Mouse (Mus musculus): ENCODE data around the gene Mrps27.

DNA sequence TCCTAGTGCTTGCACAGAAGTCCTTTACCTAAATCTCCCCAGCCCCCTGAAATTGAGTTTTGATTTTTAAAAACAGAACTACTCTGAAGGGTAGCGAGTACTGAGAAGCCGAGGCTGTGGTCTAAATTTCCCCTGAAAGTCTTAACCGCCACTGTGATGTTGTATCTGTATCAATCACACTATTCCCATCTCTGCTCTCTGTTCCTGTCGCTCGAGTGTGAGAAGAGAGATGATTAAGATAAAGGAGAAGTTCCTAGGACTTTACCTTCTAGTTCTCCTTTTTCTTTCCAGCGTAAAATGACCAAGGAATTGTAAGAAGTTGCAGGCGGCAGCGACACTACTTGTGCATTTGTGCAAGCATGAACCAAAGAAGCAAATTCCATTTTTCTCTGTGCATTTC is 38.4 kb upstream of the Mrps27 start:
- TF ChIP-seq CTCF (IDR thresholded peaks at IDR 0.05; ENCODE audit: control insufficient read depth, insufficient read depth, insufficient read length) (no peak), MAX (IDR thresholded peaks at IDR 0.05) (no peak), USF1 (IDR thresholded peaks at IDR 0.05; ENCODE audit: low read depth) (no peak), MYOG (IDR thresholded peaks at IDR 0.05; ENCODE audit: control insufficient read depth, extremely low read depth, insufficient read length) (no peak), CEBPB (IDR thresholded peaks at IDR 0.05; ENCODE audit: low read depth) (no peak), MYOD1 (IDR thresholded peaks at IDR 0.05; ENCODE audit: control insufficient read depth, insufficient read length, low read depth) (no peak)

All from C2C12 (cell line).